Comparison of ENCODE assay signal across 8 mouse cellular contexts in the genomic region with DNA sequence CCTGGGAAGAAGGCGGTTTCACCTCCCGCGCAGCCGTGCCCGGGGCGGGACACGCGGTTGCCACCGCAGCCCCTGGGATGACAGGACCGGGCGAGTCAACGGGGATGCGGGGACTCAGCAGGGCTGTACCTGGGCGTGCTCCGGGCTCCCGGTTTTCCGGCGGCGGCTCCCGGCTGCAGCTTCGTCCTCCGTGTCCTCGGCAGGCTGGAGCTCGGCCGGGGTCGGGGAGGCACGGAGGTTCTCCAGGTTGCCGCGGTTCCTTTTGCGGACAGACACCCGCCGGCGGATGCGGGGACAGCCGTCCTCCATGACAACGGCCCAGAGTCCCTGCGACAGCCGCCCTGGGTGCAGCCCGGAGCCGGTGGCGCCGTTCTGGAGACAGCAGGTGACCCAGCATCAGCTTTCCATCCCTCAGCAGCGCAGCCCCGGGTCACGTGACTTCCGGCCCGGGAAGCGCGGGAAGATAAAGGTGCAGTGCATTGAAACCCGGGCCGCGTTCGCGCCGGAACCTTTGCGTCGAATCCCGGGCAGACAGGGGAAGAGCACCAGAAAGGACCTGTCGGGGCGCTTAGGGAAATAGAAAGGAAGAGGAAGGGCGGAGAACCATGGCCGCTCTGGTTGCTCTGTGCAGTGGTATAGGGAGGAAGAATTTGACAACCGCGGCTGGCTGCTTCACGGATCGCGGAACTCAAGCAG. TPM values are rescaled to one million over a fixed set of nuclear protein-coding genes. Genes with fewer than 3 reads are reported as not detected.
DNase-seq lines count a peak whose midpoint lies in the region; ATAC-seq and TF ChIP-seq lines count a peak whose summit lies in the region.

A gene (minus strand): TSS at position 434 of the 696 bp plus-strand sequence.
A gene (plus strand): TSS at position 463 of the 696 bp plus-strand sequence.

- peak within 1 kb of the TSS; percentile 85 for H3K9ac ChIP-seq in embryonic facial prominence, embryonic 13.5 days
- peak within 1 kb of the TSS; percentile 74 for H3K9ac ChIP-seq in heart, adult 2 months (ENCODE audit: low read depth, low read length)
- H3K9ac ChIP-seq in limb, embryonic 13.5 days = peak within 1 kb of the TSS; percentile 80
- peak within 1 kb of the TSS; percentile 92 for H3K9ac ChIP-seq in midbrain, embryonic 16.5 days (ENCODE audit: low read depth, low read length)

- peaks cover 14% of the 10 kb centered on the region for H3K4me1 ChIP-seq in embryonic facial prominence, embryonic 13.5 days
- H3K4me1 ChIP-seq in heart, adult 2 months (ENCODE audit: control insufficient read depth, insufficient read depth, low read length) = peaks cover 2% of the 10 kb centered on the region; the same call in 1 of the 2 replicates
- H3K4me1 ChIP-seq in limb, embryonic 13.5 days = peaks cover 13% of the 10 kb centered on the region
- H3K4me1 ChIP-seq in midbrain, embryonic 16.5 days (ENCODE audit: control insufficient read depth, insufficient read depth, low read length) = peaks cover 14% of the 10 kb centered on the region

- peak; percentile 94 for DNase-seq in 3134 (ENCODE audit: extremely low read depth, insufficient read length, low spot score)
- peak; percentile 94 to 95 for DNase-seq in adrenal gland, postnatal 36 days
- peak; percentile 88 to 90 for DNase-seq in heart, adult 2 months
- peak; percentile 91 to 92 for DNase-seq in kidney, adult 8-10 months
- DNase-seq in spleen, postnatal 10 days (ENCODE audit: low spot score in 2 of 2) = peak; percentile 85 to 93

- no peaks in the 10 kb centered on the region for H3K79me2 ChIP-seq in heart, adult 2 months (replicated peaks; ENCODE audit: control insufficient read depth, insufficient read depth, low read length)

- TF ChIP-seq POLR2A in heart, adult 2 months (IDR thresholded peaks at IDR 0.05; ENCODE audit: insufficient read depth, low read depth, low read length) = peak; percentile 73

- no peak for TF ChIP-seq CTCF in heart, adult 2 months (IDR thresholded peaks at IDR 0.05)

- TF ChIP-seq EP300 in heart, adult 2 months (IDR thresholded peaks at IDR 0.05; ENCODE audit: insufficient read depth, low read depth, low read length) = 0 out of 2 replicates have a peak, but pooled peaks have one; percentile 50

- no peaks in the 10 kb centered on the region for H3K9me3 ChIP-seq in embryonic facial prominence, embryonic 13.5 days
- no peaks in the 10 kb centered on the region for H3K9me3 ChIP-seq in limb, embryonic 13.5 days
- H3K9me3 ChIP-seq in midbrain, embryonic 16.5 days (replicated peaks; ENCODE audit: control insufficient read depth, low read length, poor library complexity, severe bottlenecking) = no peaks in the 10 kb centered on the region

- no peak within 1 kb of the TSS for H3K27ac ChIP-seq in embryonic facial prominence, embryonic 13.5 days
- H3K27ac ChIP-seq in heart, adult 2 months = peak within 1 kb of the TSS; percentile 53; the same call in 1 of the 2 replicates
- H3K27ac ChIP-seq in limb, embryonic 13.5 days = no peak within 1 kb of the TSS
- peak within 1 kb of the TSS; percentile 70 for H3K27ac ChIP-seq in midbrain, embryonic 16.5 days (ENCODE audit: low read length)

- H3K36me3 ChIP-seq in embryonic facial prominence, embryonic 13.5 days = peaks cover 29% of the 10 kb centered on the region
- H3K36me3 ChIP-seq in heart, adult 2 months (ENCODE audit: control insufficient read depth, insufficient read depth, low read length) = no peaks in the 10 kb centered on the region; the same call in 1 of the 2 replicates
- peaks cover 37% of the 10 kb centered on the region for H3K36me3 ChIP-seq in limb, embryonic 13.5 days
- H3K36me3 ChIP-seq in midbrain, embryonic 16.5 days (ENCODE audit: control insufficient read depth, insufficient read depth, low read length) = peaks cover 23% of the 10 kb centered on the region

- under 1% methylated on average over 67 of the region's 67 CpGs for WGBS in embryonic facial prominence, embryonic 13.5 days
- under 1% methylated on average over 67 of the region's 67 CpGs for WGBS in heart, adult 2 months
- WGBS in limb, embryonic 13.5 days = 0% methylated on average over 67 of the region's 67 CpGs
- WGBS in midbrain, embryonic 16.5 days = under 1% methylated on average over 67 of the region's 67 CpGs

- H3K4me3 ChIP-seq in embryonic facial prominence, embryonic 13.5 days = peak within 1 kb of the TSS; percentile 71
- H3K4me3 ChIP-seq in heart, adult 2 months = peak within 1 kb of the TSS; percentile 84
- H3K4me3 ChIP-seq in limb, embryonic 13.5 days = peak within 1 kb of the TSS; percentile 82
- peak within 1 kb of the TSS; percentile 83 for H3K4me3 ChIP-seq in midbrain, embryonic 16.5 days (ENCODE audit: low read depth, low read length)

- peak; percentile 95 for ATAC-seq in embryonic facial prominence, embryonic 13.5 days (ENCODE audit: insufficient number of reproducible peaks, insufficient read depth, low FRiP score, low TSS enrichment, low read depth)
- ATAC-seq in limb, embryonic 13.5 days (ENCODE audit: low FRiP score, low read depth) = peak; percentile 95
- ATAC-seq in midbrain, embryonic 16.5 days = peak; percentile 98

- no peaks in the 10 kb centered on the region for H3K27me3 ChIP-seq in embryonic facial prominence, embryonic 13.5 days
- H3K27me3 ChIP-seq in heart, adult 2 months (ENCODE audit: control insufficient read depth, insufficient read depth, low read length) = no peaks in the 10 kb centered on the region
- H3K27me3 ChIP-seq in limb, embryonic 13.5 days = no peaks in the 10 kb centered on the region
- no peaks in the 10 kb centered on the region for H3K27me3 ChIP-seq in midbrain, embryonic 16.5 days (ENCODE audit: control insufficient read depth, insufficient read depth, low read depth, low read length)

- H3K4me2 ChIP-seq in embryonic facial prominence, embryonic 13.5 days = peak within 1 kb of the TSS; percentile 90
- H3K4me2 ChIP-seq in limb, embryonic 13.5 days (replicated peaks) = peak within 1 kb of the TSS; percentile 93
- peak within 1 kb of the TSS; percentile 89 for H3K4me2 ChIP-seq in midbrain, embryonic 16.5 days (ENCODE audit: low read length)

- intact Hi-C loops in heart, adult 2 months (cut with DNase I) = loop anchor here (2.0 to 5.0 kb wide), 4 partner anchors 22 to 381 kb away; a partner anchor contains a TSS

RNA-seq across cellular contexts. Expression of the first gene that starts in this region (rescaled TPM):
- 1 to 10 TPM; 6.1 to 7.5 TPM for total RNA-seq in adrenal gland, postnatal 36 days (2021)
- polyA plus RNA-seq in embryonic facial prominence, embryonic 13.5 days (2015; fragmentation: Nextera tagmentation; extraction: Ambion mirVana) = 20.3 and 22.0 TPM in 2 replicates
- 1 to 10 TPM; 2.1 to 2.9 TPM for total RNA-seq in heart, adult 2 months (2021)
- polyA plus RNA-seq in heart, adult 2 months (2012; rRNA removed) = 3.0 and 3.8 TPM in 2 replicates
- 19.6 and 21.2 TPM in 2 replicates for polyA plus RNA-seq in limb, embryonic 13.5 days (2015; fragmentation: Nextera tagmentation; extraction: Ambion mirVana)
- 20.6 and 24.3 TPM in 2 replicates for polyA plus RNA-seq in midbrain, embryonic 16.5 days (2015; fragmentation: Nextera tagmentation; extraction: Ambion mirVana)

RNA-seq across cellular contexts. Expression of the second gene that starts in this region (rescaled TPM):
- total RNA-seq in adrenal gland, postnatal 36 days (2021) = 100 to 1,000 TPM in 1 of 2 experiments, 10 to 100 TPM in 1; 84.3 to 105 TPM
- polyA plus RNA-seq in embryonic facial prominence, embryonic 13.5 days (2015; fragmentation: Nextera tagmentation; extraction: Ambion mirVana) = 173 and 181 TPM in 2 replicates
- 10 to 100 TPM; 77.2 to 78.2 TPM for total RNA-seq in heart, adult 2 months (2021)
- polyA plus RNA-seq in heart, adult 2 months (2012; rRNA removed) = 33.9 and 34.6 TPM in 2 replicates
- polyA plus RNA-seq in limb, embryonic 13.5 days (2015; fragmentation: Nextera tagmentation; extraction: Ambion mirVana) = 178 and 179 TPM in 2 replicates
- polyA plus RNA-seq in midbrain, embryonic 16.5 days (2015; fragmentation: Nextera tagmentation; extraction: Ambion mirVana) = 137 and 143 TPM in 2 replicates

Comparison
In these comparisons a context has a peak if more than half of its experiments do, and no peak if none do; other contexts are left out.
1. H3K27ac ChIP-seq: peak in heart, adult 2 months (single experiment) and midbrain, embryonic 16.5 days (single experiment); none in embryonic facial prominence, embryonic 13.5 days (single experiment) and limb, embryonic 13.5 days (single experiment).
2. Peak in every context shown above with its lines, with median percentiles within 50 percentile points of each other: DNase-seq, ATAC-seq, H3K4me2 ChIP-seq, H3K4me3 ChIP-seq and H3K9ac ChIP-seq.